Mouse (Mus musculus) T-cell, adult 2 months (primary cell): Measurements from ENCODE around the gene Megf8.
"Not testable (repeated sequence)": the region's sequence is repeated elsewhere in the genome, so short reads cannot be mapped to it uniquely, and the experiment has no call there.

ENCODE experiments used
- DNase-seq: peaks from one replicate; pipeline ENCODE4 v3.0.0; 2022; ENCODE audit warnings: low spot score

The Megf8 gene

DNA sequence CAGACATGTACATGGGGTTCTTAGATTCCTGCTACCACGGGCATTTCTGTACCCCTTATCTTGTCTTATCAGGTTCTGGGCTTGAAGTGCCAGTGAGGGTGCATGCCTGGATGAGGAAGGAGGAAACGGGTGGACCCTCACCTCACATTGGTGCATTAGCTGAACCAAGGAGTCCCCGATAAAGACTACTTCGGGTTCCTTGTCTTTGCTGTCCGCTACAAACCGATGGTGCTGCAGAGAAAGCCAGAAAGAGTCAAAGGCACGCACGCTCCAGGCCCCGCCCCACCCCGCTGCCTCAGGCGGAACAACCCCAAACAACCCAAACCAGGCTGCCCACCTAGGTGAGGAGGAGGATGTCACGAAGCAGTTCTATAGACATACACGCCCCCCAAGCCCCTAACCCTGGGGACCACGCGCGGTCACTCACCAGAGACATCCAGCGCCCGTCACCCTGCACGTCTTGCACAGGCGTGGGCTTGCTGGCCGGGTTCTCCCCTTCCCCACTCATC, 20.0 kb upstream of the Megf8 start:
- peak; percentile 42 for DNase-seq

DNA sequence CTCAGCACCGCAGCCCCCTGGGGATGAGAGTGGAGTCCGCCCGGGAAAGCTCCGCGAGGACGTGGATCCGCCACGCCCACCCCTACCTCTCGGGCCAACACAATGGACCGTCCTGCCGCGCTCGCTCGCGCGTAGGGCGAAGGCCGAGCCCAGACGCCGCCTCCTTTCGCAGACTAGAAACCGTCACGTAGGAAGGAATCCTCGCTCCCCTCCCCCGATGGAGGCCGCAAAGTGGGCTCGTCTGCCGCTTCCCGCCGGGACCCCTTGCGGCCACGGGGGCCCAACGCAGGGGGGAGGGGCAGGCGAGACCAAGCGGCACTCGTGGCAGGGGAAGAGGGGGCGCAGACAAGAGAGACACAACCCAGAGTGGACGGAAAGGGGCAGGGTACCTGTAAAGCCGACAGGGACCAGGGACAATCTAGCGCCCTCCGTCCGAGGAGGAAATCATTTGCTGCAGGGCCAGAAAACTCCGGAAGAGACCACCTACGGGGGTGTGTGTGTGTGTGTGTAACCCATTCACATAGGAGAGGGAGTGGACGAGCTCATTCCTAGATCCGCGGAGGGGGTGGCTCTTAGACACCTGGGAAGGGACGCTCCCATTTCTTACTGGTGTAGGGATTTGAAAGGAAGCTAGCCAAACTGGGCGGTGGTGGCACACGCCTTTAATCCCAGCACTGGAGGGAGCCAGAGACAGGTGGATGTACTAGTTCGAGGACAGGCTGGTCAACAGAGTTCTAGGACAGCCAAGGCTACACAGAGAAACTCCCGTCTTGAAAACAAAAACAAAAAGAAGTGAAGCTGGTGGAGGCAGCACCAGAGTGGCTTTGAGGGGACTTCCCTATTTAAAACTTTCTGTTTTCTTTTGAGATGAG, 19.3 kb upstream of the Megf8 start, which contains the start of gene Pafah1b3:
Gene Pafah1b3 (minus strand): TSS at position 533 of the 872 bp plus-strand sequence.
- DNase-seq: peak; percentile 41

DNA sequence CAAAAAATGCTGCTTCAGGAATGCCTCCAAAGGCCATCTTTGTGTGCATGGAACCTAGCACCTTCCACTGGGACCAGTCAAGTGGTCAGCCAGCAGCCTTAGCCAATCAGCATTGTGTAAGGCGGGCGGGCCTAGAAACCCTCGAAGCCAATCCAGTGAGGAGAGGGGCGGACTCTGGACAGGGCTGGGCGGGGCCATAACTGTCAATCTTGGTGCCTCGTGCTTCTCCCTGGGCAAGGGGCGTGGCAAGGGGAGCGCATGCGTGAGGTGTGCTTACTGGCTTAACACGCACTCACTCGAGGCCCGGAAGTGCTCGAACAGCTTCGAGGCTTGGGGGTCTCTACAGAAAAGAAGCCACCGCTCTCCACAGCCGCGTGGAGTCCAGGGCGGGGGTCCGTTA, 15.9 kb upstream of the Megf8 start, which contains the start of gene Prr19:
Gene Prr19 (plus strand): TSS at position 349 of the 400 bp plus-strand sequence.
- no peak for DNase-seq

DNA sequence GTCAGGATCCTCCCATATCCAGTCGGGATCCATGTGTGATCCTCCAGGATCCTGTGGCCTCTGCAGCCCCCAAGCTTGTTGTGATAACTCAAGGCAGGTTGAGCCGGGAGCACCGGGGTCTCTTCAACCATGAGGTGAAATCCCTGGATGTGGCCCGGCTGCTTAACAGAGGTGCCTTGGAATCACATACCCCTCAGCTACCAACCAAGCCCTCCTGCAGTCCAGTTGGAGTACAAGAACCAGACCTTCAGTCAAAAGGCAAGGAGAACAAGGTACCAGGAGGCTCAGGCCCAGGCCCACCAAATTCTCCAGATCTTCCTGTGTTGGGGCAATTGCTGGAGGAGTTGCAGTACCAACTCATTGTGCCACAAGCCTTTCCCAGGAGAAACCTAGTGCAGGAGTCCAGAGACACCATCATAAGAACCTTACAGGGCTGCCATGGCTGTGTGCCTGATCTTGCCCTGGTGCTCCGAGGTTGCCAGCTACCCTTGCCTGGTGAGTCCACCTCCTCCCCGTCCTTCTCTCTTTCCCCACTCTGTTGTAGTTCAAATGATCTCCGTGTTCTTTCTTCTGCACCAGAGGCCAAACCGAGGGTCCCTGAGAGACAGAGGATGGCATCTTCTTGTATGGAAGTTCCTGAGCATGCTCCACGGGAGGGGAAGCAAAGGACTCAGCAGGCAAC, 13.8 kb upstream of the Megf8 start:
- no peak for DNase-seq

DNA sequence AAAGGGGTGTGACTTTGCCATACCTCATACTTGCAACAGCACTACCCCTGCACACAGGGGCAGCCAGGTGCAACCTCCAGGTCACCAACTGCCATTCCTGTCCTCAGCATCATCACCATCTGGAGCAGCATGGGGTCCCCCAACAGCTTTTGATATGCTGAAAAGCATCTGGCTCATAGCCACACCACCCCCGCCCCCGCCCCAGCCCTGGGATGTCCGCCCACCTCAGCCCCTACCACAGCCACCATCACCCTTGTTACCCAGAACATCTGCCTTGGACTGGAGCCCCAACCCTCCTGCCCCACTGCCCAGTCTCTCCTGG, 13.3 kb upstream of the Megf8 start:
- DNase-seq: no peak

DNA sequence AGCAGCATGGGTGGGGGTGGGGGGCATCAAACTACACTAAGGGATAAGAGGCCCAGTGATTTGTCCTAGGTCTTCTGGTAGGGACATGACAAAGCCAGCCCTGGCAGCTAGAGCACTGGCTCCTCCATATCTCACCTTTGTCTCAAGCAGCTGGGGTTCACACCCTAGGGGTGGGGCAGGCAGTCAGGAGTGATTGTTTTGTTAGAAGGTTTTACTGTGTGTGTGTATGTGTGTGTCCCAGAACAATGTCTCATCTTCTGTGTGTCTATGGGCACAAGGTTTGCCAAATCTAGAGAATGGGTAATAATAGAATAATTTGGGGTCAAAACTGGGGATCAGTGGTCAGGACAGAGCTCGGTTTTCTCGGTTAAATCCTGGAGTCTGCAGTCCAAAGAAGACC, 11.5 kb upstream of the Megf8 start:
- DNase-seq: no peak

DNA sequence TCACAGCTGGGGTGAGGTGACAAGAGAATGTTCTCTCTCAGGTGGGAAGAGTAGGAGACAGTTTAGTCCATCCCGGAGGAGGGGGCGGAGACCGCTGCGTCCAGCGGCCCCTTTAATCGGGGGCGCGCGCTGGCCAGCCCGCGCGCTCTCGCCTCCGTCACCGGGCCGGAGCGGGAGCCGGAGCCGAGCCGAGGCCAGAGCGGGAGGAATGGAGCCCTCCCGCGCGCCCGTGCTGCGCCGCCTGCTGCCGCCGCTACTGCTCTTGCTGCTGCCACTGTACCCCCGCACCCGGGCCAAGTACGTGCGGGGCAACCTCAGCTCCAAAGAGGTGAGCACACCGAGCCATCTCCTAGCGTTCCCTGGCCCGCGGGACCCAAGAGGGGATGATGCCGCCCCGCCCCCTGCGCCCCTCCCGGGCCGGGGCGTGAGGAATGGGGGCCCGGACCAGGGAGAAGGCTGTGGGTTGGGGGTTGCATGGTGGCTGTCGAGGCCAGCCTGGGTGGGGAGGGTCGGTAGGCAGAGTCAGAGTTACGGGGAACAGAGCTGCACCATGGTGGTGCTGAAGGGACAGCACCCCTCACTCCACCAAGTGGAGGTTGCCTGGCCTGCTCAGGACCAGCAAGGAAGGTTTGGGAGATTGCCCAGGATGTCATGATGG, 10.9 kb upstream of the Megf8 start, which contains the start of gene Tmem145:
Gene Tmem145 (plus strand): TSS at position 151 of the 658 bp plus-strand sequence.
- no peak for DNase-seq

DNA sequence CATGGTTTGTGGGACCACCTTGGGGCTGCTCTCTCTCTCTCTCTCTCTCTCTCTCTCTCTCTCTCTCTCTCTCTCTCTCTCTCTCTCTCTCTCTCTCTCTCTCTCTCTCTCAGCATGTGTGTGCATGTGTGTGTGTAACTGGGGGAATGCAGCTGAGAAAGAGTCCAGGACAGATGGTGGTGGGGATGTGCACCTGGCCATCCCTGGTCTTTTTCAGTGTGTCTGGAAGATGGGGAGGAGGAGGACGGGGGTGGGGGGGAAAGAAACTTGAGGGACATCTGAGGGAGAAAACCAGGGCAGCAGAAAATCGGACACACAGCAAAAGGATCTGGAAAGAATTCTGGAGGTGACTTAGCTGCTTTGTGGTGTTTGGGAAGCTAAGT, 10.4 kb upstream of the Megf8 start:
- no peak for DNase-seq

DNA sequence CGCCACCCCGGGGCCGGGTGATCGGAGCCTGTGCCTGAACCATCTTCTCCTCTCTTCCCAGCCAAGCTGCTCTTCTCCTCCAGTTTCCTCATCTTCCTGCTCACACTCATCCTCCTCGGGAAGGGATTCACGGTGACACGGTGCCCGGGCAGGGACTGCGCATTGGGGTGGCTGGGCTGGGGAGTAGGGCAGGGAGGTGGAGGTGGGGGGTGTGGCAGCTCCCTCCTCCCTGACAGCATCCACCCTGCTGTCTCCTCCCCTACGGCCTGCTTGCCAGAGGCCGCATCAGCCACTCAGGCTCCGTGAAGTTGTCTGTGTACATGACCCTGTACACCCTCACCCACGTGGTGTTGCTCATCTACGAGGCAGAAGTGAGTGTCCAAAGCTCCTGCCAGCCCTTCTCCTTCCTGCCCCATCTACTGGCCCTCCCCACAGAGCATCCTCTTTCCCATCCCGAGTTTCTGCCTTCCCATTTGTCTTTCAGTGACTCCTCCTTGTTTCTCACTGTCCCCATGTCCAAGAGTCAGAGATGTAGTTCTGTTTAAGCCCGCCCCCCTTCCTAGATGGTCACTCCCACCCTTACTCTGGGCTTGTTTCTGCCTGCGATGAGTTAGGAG, 8.2 kb upstream of the Megf8 start:
- no peak for DNase-seq

DNA sequence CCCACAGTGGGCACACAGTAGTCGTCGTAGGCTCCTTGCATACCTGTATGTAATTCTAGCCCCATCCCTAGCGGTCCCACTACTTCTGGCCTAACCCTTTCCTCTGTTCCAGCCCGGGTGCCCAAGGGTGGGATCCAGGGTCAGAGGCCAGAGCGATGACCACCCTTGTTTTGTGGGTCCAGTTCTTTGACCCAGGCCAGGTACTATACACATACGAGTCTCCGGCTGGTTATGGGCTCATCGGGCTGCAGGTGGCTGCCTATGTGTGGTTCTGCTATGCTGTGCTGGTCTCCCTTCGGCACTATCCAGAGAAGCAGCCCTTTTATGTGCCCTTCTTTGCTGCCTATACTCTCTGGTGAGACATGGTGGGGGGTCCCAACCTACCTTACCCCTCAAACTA, 7.5 kb upstream of the Megf8 start:
- no peak for DNase-seq

DNA sequence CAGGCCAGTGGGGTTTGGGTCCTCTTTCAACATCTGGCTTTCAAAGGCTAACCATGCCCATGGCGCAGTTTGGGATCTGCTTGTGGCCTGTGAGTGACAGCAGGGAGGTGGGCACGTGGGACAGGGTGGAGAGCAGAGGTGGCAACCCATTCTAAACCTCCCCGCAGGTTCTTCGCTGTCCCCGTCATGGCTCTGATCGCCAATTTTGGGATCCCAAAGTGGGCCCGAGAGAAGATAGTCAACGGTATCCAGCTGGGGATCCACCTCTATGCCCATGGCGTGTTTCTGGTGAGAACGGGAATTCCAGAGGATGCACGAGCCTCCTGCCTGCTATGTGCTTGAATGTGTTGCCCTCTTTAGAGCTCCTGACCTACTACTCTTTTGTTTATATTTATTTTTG, 5.8 kb upstream of the Megf8 start:
- no peak for DNase-seq

DNA sequence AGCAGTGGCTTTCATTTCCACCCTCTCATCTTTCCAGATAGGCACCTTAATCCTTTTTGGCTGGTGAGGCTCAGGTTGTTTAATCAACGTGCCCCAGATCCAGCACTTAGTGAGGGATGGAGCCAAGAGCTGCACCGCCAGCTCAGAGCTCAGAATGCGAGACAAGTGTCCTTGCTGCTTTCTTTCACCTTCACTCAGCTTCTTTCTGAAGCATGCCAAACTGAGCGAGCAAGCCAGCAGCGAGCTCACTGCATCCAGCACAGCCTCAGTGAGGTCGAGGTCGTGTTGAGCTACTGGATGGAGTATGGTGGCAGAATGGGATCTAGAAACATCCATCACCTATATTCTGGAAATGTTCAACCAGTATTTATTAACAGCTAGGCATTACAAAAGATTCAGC, 3.6 kb upstream of the Megf8 start:
- DNase-seq: no peak

DNA sequence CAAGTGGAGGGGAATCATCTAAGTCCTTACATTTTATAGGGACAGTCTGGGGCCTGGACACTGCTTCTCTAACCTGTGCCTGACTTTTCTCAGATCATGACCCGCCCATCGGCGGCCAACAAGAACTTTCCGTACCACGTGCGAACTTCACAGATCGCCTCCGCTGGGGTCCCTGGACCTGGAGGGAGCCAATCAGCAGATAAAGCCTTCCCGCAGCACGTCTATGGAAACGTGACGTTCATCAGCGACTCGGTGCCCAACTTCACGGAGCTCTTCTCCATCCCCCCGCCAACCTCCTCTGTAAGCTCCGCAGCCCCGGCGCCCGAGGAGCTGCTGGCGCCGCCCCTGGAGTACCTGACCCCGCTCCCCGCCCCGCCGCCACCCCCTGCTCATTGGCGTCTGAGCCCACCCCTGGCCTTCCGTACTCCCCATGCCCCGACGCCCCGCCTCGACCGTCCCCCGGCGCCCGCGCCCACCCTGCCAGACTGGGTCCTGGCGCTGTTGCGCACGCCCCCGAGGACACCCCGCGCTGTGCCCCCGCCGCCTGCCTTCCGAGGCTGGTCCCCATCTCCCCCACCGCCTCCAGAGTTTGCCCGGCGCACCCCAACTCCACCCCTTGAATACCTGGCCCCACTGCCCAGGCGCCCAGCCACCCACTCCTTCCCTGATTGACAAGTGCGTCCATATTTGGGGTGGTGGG, 2.2 kb upstream of the Megf8 start:
- DNase-seq: no peak

DNA sequence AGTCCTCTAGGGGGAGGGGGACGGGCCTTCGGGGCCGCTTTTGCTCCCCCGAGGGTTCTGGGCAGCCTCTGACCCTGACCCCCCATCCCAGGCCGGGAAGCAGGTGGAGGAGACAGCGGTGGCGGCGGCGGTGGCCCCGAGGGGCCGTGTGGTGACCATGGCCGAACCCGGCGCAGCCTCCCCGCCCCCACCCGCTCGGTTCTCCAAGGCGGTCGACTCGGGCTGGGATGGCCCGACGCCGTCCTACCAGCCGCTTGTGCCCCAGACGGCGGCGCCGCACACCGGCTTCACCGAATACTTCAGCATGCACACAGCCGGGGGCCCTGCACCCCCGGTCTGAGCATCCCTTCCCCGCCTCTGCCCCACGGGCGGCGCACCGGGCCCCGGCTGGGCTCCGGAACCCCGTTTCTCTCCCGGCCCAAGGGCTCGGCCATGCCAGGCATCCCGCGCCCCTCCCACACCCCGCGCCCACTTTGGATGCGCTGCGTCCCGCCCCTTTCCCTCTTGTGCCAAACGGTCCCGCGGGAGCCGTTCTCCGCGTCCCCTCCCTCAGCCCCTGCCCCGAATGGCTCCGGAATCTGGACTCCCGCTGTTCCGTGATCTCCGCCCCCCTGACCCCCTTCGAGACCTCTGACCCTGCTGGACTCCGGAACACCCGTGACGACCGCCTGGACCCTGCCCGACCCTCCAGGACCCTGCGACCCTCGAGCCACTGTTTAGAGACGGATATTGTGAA, 1.5 kb upstream of the Megf8 start:
- no peak for DNase-seq

DNA sequence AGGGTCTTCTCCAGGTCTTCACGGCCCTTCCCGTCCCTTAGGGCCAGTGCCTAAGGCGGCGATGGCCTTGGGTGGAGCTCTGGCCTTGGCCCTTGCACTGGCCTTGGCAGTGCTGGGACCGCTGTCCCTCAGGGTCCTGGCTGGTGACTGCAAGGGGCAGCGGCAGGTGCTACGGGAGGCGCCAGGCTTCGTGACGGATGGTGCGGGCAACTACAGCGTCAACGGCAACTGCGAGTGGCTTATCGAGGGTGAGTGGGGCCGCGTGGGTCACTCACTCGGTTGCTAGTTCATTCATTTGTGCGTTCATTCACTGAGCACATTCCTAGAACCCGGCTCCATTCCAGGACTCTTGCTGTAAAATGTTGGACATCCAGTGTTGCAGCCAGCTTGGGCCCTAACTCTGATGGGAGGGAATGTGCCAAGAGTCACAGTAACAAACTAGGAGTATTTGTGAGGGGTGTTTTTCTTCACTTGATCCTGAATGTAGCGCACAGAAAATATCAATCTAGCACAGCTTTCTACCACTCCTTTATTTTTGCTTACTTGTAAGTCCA, 559 bp downstream of the Megf8 start:
- DNase-seq: no peak

DNA sequence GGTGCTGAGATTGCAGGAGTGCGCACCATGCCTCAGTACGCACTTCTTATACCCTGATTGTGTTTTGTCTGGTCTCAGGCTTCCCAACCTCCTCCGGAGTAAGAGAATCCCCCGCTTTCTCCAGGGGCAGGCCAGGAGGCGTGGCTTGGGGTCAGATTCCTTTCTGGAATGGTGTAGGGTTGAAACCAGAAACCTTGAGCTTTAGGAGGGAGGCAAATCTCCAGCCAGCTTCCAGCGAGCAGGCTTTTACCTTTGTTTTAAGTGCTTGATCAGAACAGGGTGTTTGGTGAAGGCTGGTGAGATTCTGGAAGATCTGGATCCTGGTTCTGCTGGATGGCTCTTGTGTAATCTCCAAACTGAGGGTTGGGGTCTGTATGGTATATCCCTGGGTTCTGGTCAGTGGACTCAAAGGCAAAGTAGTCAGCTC, 5.1 kb downstream of the Megf8 start:
- DNase-seq: no peak

DNA sequence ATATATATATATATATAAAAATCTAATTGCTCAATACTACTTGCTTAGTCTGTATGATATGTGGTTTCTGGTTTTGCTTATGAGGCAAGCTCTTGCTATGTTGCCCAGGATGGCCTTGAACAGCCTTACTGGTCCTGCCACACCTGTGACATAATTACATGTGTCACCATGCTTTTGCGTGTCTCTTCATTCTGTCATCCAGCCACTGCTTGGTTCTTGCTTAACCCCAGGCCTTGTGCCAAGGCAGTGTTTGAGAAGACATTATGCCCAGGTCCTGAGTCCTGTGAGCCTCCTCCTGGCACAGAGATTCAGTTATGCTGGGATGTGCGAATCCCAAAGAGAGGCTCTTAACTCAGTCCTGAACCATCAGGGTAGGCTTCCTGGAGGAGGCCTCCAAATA, 6.3 kb downstream of the Megf8 start:
- no peak for DNase-seq

DNA sequence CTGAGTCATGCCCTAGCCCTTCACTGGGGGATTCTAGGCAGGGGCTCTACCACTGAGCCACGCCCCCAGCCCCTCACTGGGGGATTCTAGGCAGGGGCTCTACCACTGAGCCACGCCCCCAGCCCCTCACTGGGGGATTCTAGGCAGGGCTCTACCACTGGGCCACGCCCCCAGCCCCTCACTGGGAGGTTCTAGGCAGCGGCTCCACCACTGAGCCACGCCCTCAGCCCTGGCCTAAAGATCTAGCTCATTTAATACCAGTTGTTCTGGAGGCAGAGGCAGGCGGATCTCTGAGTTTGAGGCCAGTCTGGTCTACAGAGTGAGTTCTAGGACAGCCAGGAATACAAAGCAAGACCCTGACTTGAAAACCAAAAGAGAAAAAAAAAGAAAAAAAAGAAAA, 8.5 kb downstream of the Megf8 start:
- not testable (repeated sequence) for DNase-seq

DNA sequence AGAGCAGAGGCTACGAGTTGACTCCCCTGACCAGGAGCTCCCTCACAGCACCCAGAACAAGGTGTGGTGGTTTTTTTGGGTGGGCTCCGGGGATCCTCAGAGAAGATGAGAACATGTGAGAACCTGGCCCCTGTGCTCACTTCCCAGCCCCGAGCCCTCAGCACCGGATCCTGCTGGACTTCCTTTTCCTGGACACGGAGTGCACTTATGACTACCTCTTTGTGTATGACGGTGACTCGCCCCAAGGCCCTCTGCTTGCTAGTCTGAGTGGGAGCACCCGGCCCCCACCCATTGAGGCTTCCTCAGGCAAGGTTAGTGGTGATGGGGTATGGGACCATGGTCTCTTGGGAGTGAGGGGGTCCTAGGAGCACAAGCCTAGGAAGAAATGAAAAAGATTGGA, 9.3 kb downstream of the Megf8 start:
- DNase-seq: no peak

DNA sequence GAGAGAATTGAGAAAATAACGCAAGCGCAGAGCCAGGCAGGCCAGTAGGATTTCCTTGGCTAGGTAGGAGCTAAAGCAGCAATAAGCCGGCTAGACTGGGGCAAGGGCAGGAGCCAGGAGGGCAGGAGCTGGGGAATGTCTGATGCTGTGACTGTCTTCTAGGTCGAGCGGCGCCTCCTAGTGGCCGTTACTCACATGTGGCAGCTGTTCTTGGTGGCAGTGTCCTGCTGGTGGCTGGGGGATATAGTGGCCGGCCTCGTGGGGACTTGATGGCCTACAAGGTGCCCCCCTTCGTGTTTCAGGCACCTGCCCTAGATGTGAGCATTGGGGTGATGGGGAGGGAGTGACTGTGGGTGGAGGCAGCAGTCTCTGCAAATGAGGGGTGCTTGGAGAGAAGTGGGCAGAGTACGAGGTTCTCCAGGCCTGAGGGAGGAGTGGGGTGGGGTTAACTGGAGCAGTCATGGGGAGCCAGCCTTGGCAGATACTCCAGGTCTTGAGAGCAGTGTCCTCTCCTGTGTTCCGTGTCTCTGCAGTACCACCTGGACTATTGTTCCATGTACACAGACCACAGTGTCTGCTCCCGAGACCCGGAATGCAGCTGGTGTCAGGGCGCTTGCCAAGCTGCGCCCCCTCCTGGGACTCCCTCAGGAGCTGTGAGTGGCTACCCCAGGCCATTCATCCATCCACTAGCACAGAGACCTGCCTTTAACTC, 16.8 kb downstream of the Megf8 start:
- peak; percentile 64 for DNase-seq
